Mouse (Mus musculus) gastrocnemius, postnatal 4 days (tissue): ENCODE results near the gene Rfk. TPM values are rescaled to one million over a fixed set of nuclear protein-coding genes. Genes with fewer than 3 reads are reported as not detected.

Experiments used
- DNase-seq, 2 experiments: peaks; one replicate each; pipeline ENCODE4 v3.0.0; 2021 to 2022; ENCODE audit warnings: low spot score in 2 of 2, mixed read lengths in 2 of 2
- total RNA-seq, 2 experiments: library from RNA; stranded (reverse); gene quantifications; 2 replicates each; pipeline ENCODE4 v1.2.3; 2021

Rfk gene
- total RNA-seq, 2 experiments from 2014 or later = 31.9 to 33.7 TPM

DNA sequence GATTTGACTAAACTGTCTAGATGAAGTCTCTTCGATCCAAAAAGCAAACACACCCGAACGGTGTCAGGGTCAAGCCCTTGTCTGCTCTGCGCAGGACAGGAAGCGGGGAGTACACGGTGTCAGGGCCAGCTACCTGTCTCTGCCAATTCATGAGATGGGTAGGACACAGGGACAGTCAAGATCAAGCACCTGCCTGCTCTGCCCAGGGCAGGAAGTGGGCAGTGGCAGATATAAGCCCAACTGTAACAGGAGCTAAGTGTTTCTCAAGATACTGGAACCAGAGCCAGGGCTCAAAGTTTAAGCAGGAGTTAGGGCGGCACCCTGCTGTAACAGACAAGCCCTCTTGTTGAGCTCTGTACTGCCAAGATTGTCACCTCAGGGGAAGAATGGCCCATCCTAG, 49.7 kb downstream of the Rfk start:
- no peak for DNase-seq

Other genes starting within 250 kb of the Rfk start
- 1 to 10 TPM; 4.7 TPM for gene Gcnt1, start 21.2 kb upstream of the Rfk start, total RNA-seq